Mouse (Mus musculus) right cerebral cortex, postnatal 10 days (tissue): ENCODE data around the gene Zfp541.

Experiments
- DNase-seq, 2 experiments: peaks; one replicate each; pipeline ENCODE4 v3.0.0; 2021; ENCODE audit warnings: low spot score in 2 of 2

The Zfp541 gene

GRCm38 (mm10) chr7:16044531-16044930, 17.1 kb upstream of the Zfp541 start:
- DNase-seq, result no peak

- DNase-seq, result no peak
Observed at GRCm38 (mm10) chr7:16045538-16045937, 16.1 kb upstream of the Zfp541 start.

GRCm38 (mm10) chr7:16046101-16046480, 15.5 kb upstream of the Zfp541 start:
- peak; percentile 55 to 67 for DNase-seq

- DNase-seq, result peak; percentile 84 to 87
Observed at GRCm38 (mm10) chr7:16046481-16047337, 14.9 kb upstream of the Zfp541 start.

- DNase-seq, result peak; percentile 90
Observed at GRCm38 (mm10) chr7:16047338-16048146, 14.1 kb upstream of the Zfp541 start, which contains the start of gene Bicra. Bicra (minus strand) TSS chr7:16047921.

GRCm38 (mm10) chr7:16048164-16048564, 13.4 kb upstream of the Zfp541 start:
- peak; percentile 98 for DNase-seq

GRCm38 (mm10) chr7:16048675-16049575, 12.7 kb upstream of the Zfp541 start:
- DNase-seq, result no peak

- DNase-seq, result no peak
Observed at GRCm38 (mm10) chr7:16049576-16049915, 12.1 kb upstream of the Zfp541 start.

- no peak for DNase-seq
Observed at GRCm38 (mm10) chr7:16050600-16050999, 11.0 kb upstream of the Zfp541 start.

GRCm38 (mm10) chr7:16051883-16052595, 9.6 kb upstream of the Zfp541 start:
- peak; percentile 80 to 84 for DNase-seq

- DNase-seq, result peak; percentile 96 to 97
Observed at GRCm38 (mm10) chr7:16052684-16053083, 8.9 kb upstream of the Zfp541 start.

- no peak for DNase-seq
Observed at GRCm38 (mm10) chr7:16053105-16053504, 8.5 kb upstream of the Zfp541 start.

GRCm38 (mm10) chr7:16054966-16055365, 6.6 kb upstream of the Zfp541 start:
- no peak for DNase-seq

- no peak for DNase-seq
Observed at GRCm38 (mm10) chr7:16055665-16056064, 5.9 kb upstream of the Zfp541 start.

- DNase-seq, result peak in 1 of 2 experiments; percentile 63
Observed at GRCm38 (mm10) chr7:16056459-16057135, 5.0 kb upstream of the Zfp541 start.

GRCm38 (mm10) chr7:16057136-16057534, 4.5 kb upstream of the Zfp541 start:
- no peak for DNase-seq

- no peak for DNase-seq
Observed at GRCm38 (mm10) chr7:16062099-16062420, 446 bp downstream of the Zfp541 start.

- no peak for DNase-seq
Observed at GRCm38 (mm10) chr7:16063490-16063889, 1.9 kb downstream of the Zfp541 start.

GRCm38 (mm10) chr7:16070846-16071245, 9.2 kb downstream of the Zfp541 start:
- DNase-seq, result no peak

- DNase-seq, result no peak
Observed at GRCm38 (mm10) chr7:16071906-16072305, 10.3 kb downstream of the Zfp541 start.

GRCm38 (mm10) chr7:16079947-16080346, 18.3 kb downstream of the Zfp541 start:
- no peak for DNase-seq
